Mouse (Mus musculus) forebrain, embryonic 16.5 days (tissue): ENCODE measurements around the gene Apoc4. TPM values are rescaled to one million over a fixed set of nuclear protein-coding genes. Genes with fewer than 3 reads are reported as not detected.
A peak's percentile ranks its signal among the peaks of the same experiment; 100 is the strongest.

Experiments used
- ATAC-seq: fragments of 200-750 bp; cut with Nextera tagmentation; 2 replicates; pipeline ENCODE4 v1.8.0; 2017; ENCODE audit warnings: mild to moderate bottlenecking, moderate library complexity
- H3K27ac ChIP-seq: fragments of 300-500 bp; sonication (generic); 2 replicates; pipeline ENCODE4 v1.5.1; 2014; ENCODE audit warnings: low read length, control low read depth
- H3K27me3 ChIP-seq: fragments of 300-500 bp; sonication (generic); replicated peaks from 2 replicates; pipeline ENCODE4 v1.6.1; 2014; ENCODE audit warnings: low read length; ENCODE audit not compliant: control insufficient read depth, insufficient read depth
- H3K36me3 ChIP-seq: fragments of 300-500 bp; sonication (generic); 2 replicates; pipeline ENCODE4 v1.6.1; 2014; ENCODE audit not compliant: control insufficient read depth, insufficient read depth
- H3K4me1 ChIP-seq: fragments of 300-500 bp; sonication (generic); replicated peaks from 2 replicates; pipeline ENCODE4 v1.6.1; 2014; ENCODE audit warnings: low read length; ENCODE audit not compliant: control insufficient read depth, insufficient read depth
- H3K4me2 ChIP-seq: fragments of 300-500 bp; sonication (generic); 2 replicates; pipeline ENCODE4 v1.6.1; 2014; ENCODE audit warnings: mild to moderate bottlenecking, low read length, control low read depth
- H3K4me3 ChIP-seq: fragments of 300-500 bp; sonication (generic); replicated peaks from 2 replicates; pipeline ENCODE4 v1.5.1; 2014; ENCODE audit warnings: mild to moderate bottlenecking, low read length, control low read depth
- H3K9ac ChIP-seq: fragments of 300-500 bp; sonication (generic); replicated peaks from 2 replicates; pipeline ENCODE4 v1.6.1; 2014; ENCODE audit warnings: low read depth, low read length, control low read depth
- H3K9me3 ChIP-seq: fragments of 300-500 bp; sonication (generic); 2 replicates; pipeline ENCODE4 v1.6.1; 2016; ENCODE audit warnings: low read length; ENCODE audit not compliant: control insufficient read depth
- WGBS: fragments of 180-500 bp; shearing (Covaris S2); extraction: QIAGEN DNeasy Blood & Tissue Kit; methylation state at CpG from one replicate; pipeline ENCODE4 v1.1.7; 2014; 5-methylcytosine and 5-hydroxymethylcytosine counted together
- polyA plus RNA-seq: library from polyadenylated mRNA; unstranded; fragments of >200 nt; fragmentation: Nextera tagmentation; extraction: Ambion mirVana; gene quantifications from 2 replicates; pipeline ENCODE4 v1.2.1, GENCODE M21; 2015

Apoc4 gene
- polyA plus RNA-seq, 1 experiment from 2014 or later = not detected

- H3K27me3 ChIP-seq = 0 out of 2 replicates have a peak, but pooled peaks cover 2% of the 10 kb centered on the region
- H3K4me3 ChIP-seq = no peak overlapping the region
- no peak overlapping the region for H3K4me2 ChIP-seq
- H3K9me3 ChIP-seq = no peaks in the 10 kb centered on the region
- no peak overlapping the region for H3K9ac ChIP-seq
- 72% methylated on average over 10 of the region's 10 CpGs for WGBS
- peaks cover 5% of the 10 kb centered on the region for H3K4me1 ChIP-seq
- ATAC-seq = no peak
- H3K36me3 ChIP-seq = no peaks in the 10 kb centered on the region
- H3K27ac ChIP-seq = no peak overlapping the region
Measured at GRCm38 (mm10) chr7:19671511-19671910, 9.8 kb downstream of the Apoc4 start.

GRCm38 (mm10) chr7:19668947-19669721 is 12.1 kb downstream of the Apoc4 start:
- 2% methylated on average over 10 of the region's 10 CpGs for WGBS
- H3K4me1 ChIP-seq = peaks cover 14% of the 10 kb centered on the region
- H3K27me3 ChIP-seq = 0 out of 2 replicates have a peak, but pooled peaks cover 2% of the 10 kb centered on the region
- no peaks in the 10 kb centered on the region for H3K9me3 ChIP-seq
- H3K27ac ChIP-seq = peak overlapping the region; percentile 71; the same call in 1 of the 2 replicates
- H3K9ac ChIP-seq = no peak overlapping the region
- no peak overlapping the region for H3K4me2 ChIP-seq
- ATAC-seq = peak; percentile 73
- no peaks in the 10 kb centered on the region for H3K36me3 ChIP-seq
- no peak overlapping the region for H3K4me3 ChIP-seq

- 0 out of 2 replicates have a peak, but pooled peaks cover 2% of the 10 kb centered on the region for H3K27me3 ChIP-seq
- no peak overlapping the region for H3K4me3 ChIP-seq
- peaks cover 29% of the 10 kb centered on the region for H3K4me1 ChIP-seq
- H3K9me3 ChIP-seq = no peaks in the 10 kb centered on the region
- H3K36me3 ChIP-seq = no peaks in the 10 kb centered on the region
- 76% methylated on average over 2 of the region's 2 CpGs for WGBS
- no peak overlapping the region for H3K27ac ChIP-seq
- H3K9ac ChIP-seq = no peak overlapping the region
- ATAC-seq = no peak
- no peak overlapping the region for H3K4me2 ChIP-seq
Measured at GRCm38 (mm10) chr7:19667434-19667833, 13.8 kb downstream of the Apoc4 start.

- Histone ChIP-seq H3K27me3 (0 out of 2 replicates have a peak, but pooled peaks cover 2% of the 10 kb centered on the region), H3K9ac (no peak overlapping the region), H3K9me3 (no peaks in the 10 kb centered on the region), H3K4me2 (no peak overlapping the region), H3K4me3 (no peak overlapping the region), H3K36me3 (no peaks in the 10 kb centered on the region), H3K4me1 (peaks cover 31% of the 10 kb centered on the region), H3K27ac (no peak overlapping the region)
- ATAC-seq = no peak
- 75% methylated on average over 3 of the region's 3 CpGs for WGBS
Measured at GRCm38 (mm10) chr7:19666750-19667149, 14.5 kb downstream of the Apoc4 start.

GRCm38 (mm10) chr7:19664955-19665841 is 16.1 kb downstream of the Apoc4 start, which contains the start of gene Clptm1:
Clptm1 (minus strand) TSS chr7:19665033.
- Histone ChIP-seq H3K27ac (peak within 1 kb of the TSS; percentile 97), H3K9ac (peak within 1 kb of the TSS; percentile 95), H3K27me3 (no peaks in the 10 kb centered on the region), H3K4me3 (peak within 1 kb of the TSS; percentile 95), H3K36me3 (0 out of 2 replicates have a peak, but pooled peaks cover 2% of the 10 kb centered on the region), H3K4me2 (peak within 1 kb of the TSS; percentile 91), H3K4me1 (peaks cover 31% of the 10 kb centered on the region), H3K9me3 (no peaks in the 10 kb centered on the region)
- ATAC-seq = peak; percentile 86
- WGBS = under 1% methylated on average over 60 of the region's 63 CpGs

GRCm38 (mm10) chr7:19664455-19664954 is 16.8 kb downstream of the Apoc4 start:
- peak overlapping the region; percentile 91 for H3K4me2 ChIP-seq
- 0 out of 2 replicates have a peak, but pooled peaks cover 2% of the 10 kb centered on the region for H3K36me3 ChIP-seq
- peak overlapping the region; percentile 95 for H3K9ac ChIP-seq
- peak; percentile 37 for ATAC-seq
- no peaks in the 10 kb centered on the region for H3K9me3 ChIP-seq
- H3K4me1 ChIP-seq = peaks cover 31% of the 10 kb centered on the region
- peak overlapping the region; percentile 66; the same call in 1 of the 2 replicates for H3K27ac ChIP-seq
- WGBS = under 1% methylated on average over 37 of the region's 37 CpGs
- peak overlapping the region; percentile 95 for H3K4me3 ChIP-seq
- no peaks in the 10 kb centered on the region for H3K27me3 ChIP-seq

GRCm38 (mm10) chr7:19663940-19664339 is 17.3 kb downstream of the Apoc4 start:
- H3K4me2 ChIP-seq = peak overlapping the region; percentile 91
- WGBS = 18% methylated on average over 8 of the region's 8 CpGs
- no peaks in the 10 kb centered on the region for H3K27me3 ChIP-seq
- no peak overlapping the region for H3K27ac ChIP-seq
- no peaks in the 10 kb centered on the region for H3K9me3 ChIP-seq
- H3K36me3 ChIP-seq = 0 out of 2 replicates have a peak, but pooled peaks cover 2% of the 10 kb centered on the region
- peak overlapping the region; percentile 95 for H3K9ac ChIP-seq
- peak overlapping the region; percentile 95 for H3K4me3 ChIP-seq
- ATAC-seq = no peak
- H3K4me1 ChIP-seq = peaks cover 26% of the 10 kb centered on the region

- peaks cover 6% of the 10 kb centered on the region for H3K36me3 ChIP-seq
- no peak overlapping the region for H3K4me2 ChIP-seq
Measured at GRCm38 (mm10) chr7:19652614-19653013, 28.7 kb downstream of the Apoc4 start.

More at GRCm38 (mm10) chr7:19652614-19653013, 28.7 kb downstream of the Apoc4 start:
- H3K4me3 ChIP-seq = no peak overlapping the region
- no peaks in the 10 kb centered on the region for H3K27me3 ChIP-seq
- no peaks in the 10 kb centered on the region for H3K9me3 ChIP-seq
- no peak overlapping the region for H3K9ac ChIP-seq
- H3K27ac ChIP-seq = no peak overlapping the region
- ATAC-seq = no peak
- no peaks in the 10 kb centered on the region for H3K4me1 ChIP-seq
- 97% methylated on average over 2 of the region's 2 CpGs for WGBS
